Mouse (Mus musculus) spleen, postnatal 4 days (tissue): ENCODE data around the gene Ang4.
"Not testable (repeated sequence)": the region's sequence is repeated elsewhere in the genome, so short reads cannot be mapped to it uniquely, and the experiment has no call there.

ENCODE experiments used
- DNase-seq, 2 experiments: peaks; one replicate each; pipeline ENCODE4 v3.0.0; 2022; ENCODE audit warnings: low spot score in 2 of 2

The Ang4 gene

GRCm38 (mm10) chr14:51773490-51773889, at the start of gene Ang4:
Gene Ang4 (minus strand): TSS chr14:51773590.
- DNase-seq: no peak

- DNase-seq: no peak
Observed at GRCm38 (mm10) chr14:51799746-51800145, 26.4 kb upstream of the Ang4 start, which contains the start of gene AY358078. Gene AY358078 (plus strand): TSS chr14:51800046.

GRCm38 (mm10) chr14:51794106-51794505, 20.7 kb upstream of the Ang4 start:
- no peak for DNase-seq

- no peak for DNase-seq
Observed at GRCm38 (mm10) chr14:51789196-51789595, 15.8 kb upstream of the Ang4 start.

- no peak for DNase-seq
Observed at GRCm38 (mm10) chr14:51787061-51787460, 13.7 kb upstream of the Ang4 start.

- DNase-seq: no peak
Observed at GRCm38 (mm10) chr14:51786335-51786734, 12.9 kb upstream of the Ang4 start.

- no peak for DNase-seq
Observed at GRCm38 (mm10) chr14:51778865-51779481, 5.6 kb upstream of the Ang4 start.

GRCm38 (mm10) chr14:51777791-51778190, 4.4 kb upstream of the Ang4 start:
- no peak for DNase-seq

GRCm38 (mm10) chr14:51771378-51771777, 2.0 kb downstream of the Ang4 start:
- not testable (repeated sequence) for DNase-seq

- no peak for DNase-seq
Observed at GRCm38 (mm10) chr14:51755944-51756343, 17.4 kb downstream of the Ang4 start.

- no peak for DNase-seq
Observed at GRCm38 (mm10) chr14:51740347-51741170, 32.8 kb downstream of the Ang4 start.

- DNase-seq: no peak
Observed at GRCm38 (mm10) chr14:51739150-51739993, 34.0 kb downstream of the Ang4 start.

- DNase-seq: no peak
Observed at GRCm38 (mm10) chr14:51738411-51739149, 34.8 kb downstream of the Ang4 start.

GRCm38 (mm10) chr14:51737967-51738366, 35.4 kb downstream of the Ang4 start:
- DNase-seq: no peak

GRCm38 (mm10) chr14:51717083-51717482, 56.3 kb downstream of the Ang4 start, which contains the start of gene Gm5800:
Gene Gm5800 (minus strand): TSS chr14:51717183.
- no peak for DNase-seq
